Mouse (Mus musculus) embryonic fibroblast, embryonic 13.5 days (primary cell): ENCODE measurements around the gene Apba1. TPM values are rescaled to one million over a fixed set of nuclear protein-coding genes. Genes with fewer than 3 reads are reported as not detected.

ENCODE experiments used
- H3K27ac ChIP-seq: 2 replicates; pipeline ENCODE4 v1.5.1; 2012; ENCODE audit warnings: low read length, control low read depth, inconsistent platforms; ENCODE audit not compliant: insufficient read depth
- H3K4me1 ChIP-seq: 2 replicates; pipeline ENCODE4 v1.6.1; 2011; ENCODE audit warnings: low read length; ENCODE audit not compliant: control insufficient read depth, insufficient read depth
- H3K4me3 ChIP-seq: 2 replicates; pipeline ENCODE4 v1.5.1; 2011; ENCODE audit warnings: mild to moderate bottlenecking, control low read depth, low read length; ENCODE audit not compliant: insufficient read depth
- CTCF ChIP-seq: IDR thresholded peaks from 2 replicates; pipeline ENCODE4 v1.5.1; 2011; ENCODE audit warnings: mild to moderate bottlenecking, control low read depth, low read length, moderate library complexity, borderline replicate concordance; ENCODE audit not compliant: insufficient read depth
- POLR2A ChIP-seq: IDR thresholded peaks from 2 replicates; pipeline ENCODE4 v1.6.1; 2011; ENCODE audit warnings: low read depth, mild to moderate bottlenecking, control low read depth, low read length, moderate library complexity
- polyA plus RNA-seq: library from polyadenylated mRNA; stranded (reverse); fragments of >200 nt; gene quantifications from 2 replicates; pipeline ENCODE4 v1.2.4, GENCODE M21; 2011; ENCODE audit warnings: low read depth; ENCODE audit not compliant: missing spikeins, insufficient read length

Apba1 gene
- polyA plus RNA-seq, 1 experiment = 7.5 TPM

DNA sequence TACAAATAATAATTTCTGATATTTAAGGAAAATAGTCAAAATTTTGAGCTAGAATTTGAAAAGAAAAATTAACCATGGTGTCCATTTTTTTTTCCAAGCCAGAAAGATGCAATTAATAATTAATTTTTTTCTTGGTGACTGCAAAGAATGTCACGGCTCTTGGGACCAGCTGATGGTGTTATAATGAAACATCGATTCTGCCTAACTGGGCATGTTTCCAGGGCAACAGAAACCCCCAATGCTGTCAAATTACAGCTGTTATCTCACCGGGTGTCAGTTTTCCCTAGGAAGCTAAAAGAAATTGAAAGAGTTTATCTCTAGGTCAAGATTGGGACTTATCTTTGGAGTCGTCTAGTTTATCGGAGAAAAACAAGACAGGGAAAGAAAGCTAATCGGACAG is 225.5 kb downstream of the Apba1 start:
- no peak overlapping the region for H3K4me3 ChIP-seq
- no peak for TF ChIP-seq CTCF
- no peak for TF ChIP-seq POLR2A
- H3K4me1 ChIP-seq = peaks cover 5% of the 10 kb centered on the region; the same call in 1 of the 2 replicates

DNA sequence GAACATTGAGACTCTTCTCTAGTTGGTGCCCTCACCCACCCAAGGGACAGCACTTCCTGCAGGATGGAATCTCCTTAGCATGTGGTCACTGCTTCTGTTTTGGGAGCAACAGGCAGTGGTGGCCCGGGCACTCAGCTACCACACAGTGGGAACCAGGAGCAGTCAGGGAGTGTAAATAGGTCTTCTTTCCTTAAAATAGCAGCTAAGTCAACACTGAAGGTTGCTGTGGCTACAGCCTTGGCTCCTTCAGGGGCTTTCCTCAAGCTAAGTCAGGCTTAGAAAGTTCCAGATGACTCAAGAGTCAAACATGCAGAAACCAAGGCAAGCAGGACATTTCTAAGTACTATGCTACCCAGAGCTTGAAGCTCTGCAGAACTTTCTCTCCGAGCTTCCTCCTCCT is 228.6 kb downstream of the Apba1 start:
- TF ChIP-seq CTCF (no peak), POLR2A (no peak)
- Histone ChIP-seq H3K4me1 (peaks cover 5% of the 10 kb centered on the region; the same call in 1 of the 2 replicates), H3K4me3 (no peak overlapping the region), H3K27ac (no peak overlapping the region)

More for the DNA sequence above, 225.5 kb downstream of the Apba1 start:
- H3K27ac ChIP-seq = no peak overlapping the region

DNA sequence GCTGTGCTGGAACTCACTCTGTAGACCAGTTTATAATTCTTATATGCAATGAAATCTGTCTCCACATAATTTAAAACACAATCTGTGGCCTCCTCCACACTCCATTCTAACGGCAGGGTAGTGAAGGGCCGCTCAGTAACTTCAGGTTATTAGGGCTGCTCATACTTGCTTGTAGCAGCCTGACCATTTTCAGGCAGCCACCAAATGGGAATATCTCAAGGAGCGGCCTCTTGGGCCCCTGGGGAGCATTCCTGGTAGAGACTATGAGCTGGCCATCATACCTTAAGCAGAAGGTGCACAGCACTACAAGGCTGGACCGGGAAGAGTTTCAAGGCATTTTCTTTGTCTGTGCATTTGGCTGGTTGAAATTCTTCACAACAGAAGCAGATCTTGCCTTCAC is 229.5 kb downstream of the Apba1 start:
- Histone ChIP-seq H3K27ac (no peak overlapping the region), H3K4me3 (no peak overlapping the region), H3K4me1 (0 out of 2 replicates have a peak, but pooled peaks cover 2% of the 10 kb centered on the region)
- TF ChIP-seq CTCF = no peak
- no peak for TF ChIP-seq POLR2A

DNA sequence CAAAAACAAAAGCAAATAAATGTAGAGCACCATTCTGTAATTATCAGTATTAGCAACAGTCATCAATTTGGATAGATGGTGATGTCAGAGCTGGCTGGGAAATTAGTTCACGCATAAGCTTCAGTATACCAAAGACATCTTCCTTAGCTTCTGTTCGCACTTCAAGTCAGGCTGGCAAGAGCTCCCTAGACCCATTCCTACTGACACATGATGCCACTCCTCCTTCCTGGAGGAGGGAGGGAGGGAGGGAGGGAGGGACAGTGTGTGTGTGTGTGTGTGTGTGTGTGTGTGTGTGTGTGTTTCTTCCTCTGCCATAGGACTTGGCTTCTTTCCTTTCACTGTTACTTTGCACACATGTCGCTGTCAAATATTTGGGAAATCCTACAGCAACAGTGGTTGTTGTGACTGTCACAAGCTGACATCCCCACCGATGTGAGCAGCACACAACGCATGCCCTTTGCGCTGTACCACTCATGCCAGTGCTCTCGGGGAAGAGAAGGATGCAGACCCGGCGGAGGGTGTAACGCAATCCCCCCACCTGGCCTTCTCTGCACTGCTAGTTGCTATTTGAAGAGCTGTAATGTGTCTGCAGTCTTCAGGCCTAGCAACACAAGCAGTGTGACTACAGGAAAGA is 237.2 kb downstream of the Apba1 start:
- Histone ChIP-seq H3K4me3 (no peak overlapping the region), H3K4me1 (no peaks in the 10 kb centered on the region), H3K27ac (no peak overlapping the region)
- TF ChIP-seq POLR2A (no peak), CTCF (no peak)

Other genes starting within 250 kb of the Apba1 start
- gene 1700028P14Rik, start 106.1 kb upstream of the Apba1 start, polyA plus RNA-seq = not detected in 2 replicates
- 26.9 and 36.1 TPM in 2 replicates for gene Ptar1, start 71.5 kb upstream of the Apba1 start, polyA plus RNA-seq